Mouse (Mus musculus): ENCODE results near the gene Sf3b6. TPM values are rescaled to one million over a fixed set of nuclear protein-coding genes. Genes with fewer than 3 reads are reported as not detected.

Gene Sf3b6
- 140 TPM for total RNA-seq (2023)

DNA sequence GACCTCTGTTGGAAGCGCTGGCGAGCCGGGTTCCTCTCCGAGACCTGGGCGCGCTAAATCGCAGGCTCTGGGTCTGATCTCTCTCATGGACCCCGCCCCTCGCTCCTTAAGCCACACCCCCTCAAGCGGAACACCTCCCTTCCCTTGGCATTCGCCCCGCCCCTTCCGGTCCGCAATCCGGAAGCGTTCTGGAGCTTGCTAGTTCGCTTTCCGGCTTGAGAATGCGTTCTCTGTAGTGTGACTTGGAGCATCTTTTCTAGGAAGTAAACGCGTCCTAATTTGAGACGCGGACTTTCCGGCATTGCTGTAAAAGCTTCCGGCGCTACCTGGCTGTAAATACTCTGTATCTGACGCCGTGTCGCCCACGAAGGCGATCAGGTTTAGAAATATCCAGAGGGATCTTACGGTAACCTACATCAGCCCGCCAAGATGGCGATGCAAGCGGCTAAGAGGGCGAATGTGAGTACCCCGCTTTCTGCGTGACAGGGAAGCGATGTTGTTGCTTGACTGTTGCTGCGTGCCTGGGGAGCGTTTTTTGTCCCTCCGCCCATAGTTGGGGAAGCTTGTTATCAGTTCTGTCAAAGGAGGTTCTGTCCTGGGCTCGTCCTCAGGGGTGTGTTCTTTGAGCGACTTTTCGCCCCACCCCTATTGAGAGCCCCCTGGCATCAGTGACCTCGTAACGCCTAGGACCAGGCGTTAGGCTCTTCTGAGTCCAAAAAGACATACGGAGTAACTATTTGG is at the start of gene Sf3b6:
Sf3b6 (plus strand) TSS at position 184 of the 741 bp plus-strand sequence.

DNA sequence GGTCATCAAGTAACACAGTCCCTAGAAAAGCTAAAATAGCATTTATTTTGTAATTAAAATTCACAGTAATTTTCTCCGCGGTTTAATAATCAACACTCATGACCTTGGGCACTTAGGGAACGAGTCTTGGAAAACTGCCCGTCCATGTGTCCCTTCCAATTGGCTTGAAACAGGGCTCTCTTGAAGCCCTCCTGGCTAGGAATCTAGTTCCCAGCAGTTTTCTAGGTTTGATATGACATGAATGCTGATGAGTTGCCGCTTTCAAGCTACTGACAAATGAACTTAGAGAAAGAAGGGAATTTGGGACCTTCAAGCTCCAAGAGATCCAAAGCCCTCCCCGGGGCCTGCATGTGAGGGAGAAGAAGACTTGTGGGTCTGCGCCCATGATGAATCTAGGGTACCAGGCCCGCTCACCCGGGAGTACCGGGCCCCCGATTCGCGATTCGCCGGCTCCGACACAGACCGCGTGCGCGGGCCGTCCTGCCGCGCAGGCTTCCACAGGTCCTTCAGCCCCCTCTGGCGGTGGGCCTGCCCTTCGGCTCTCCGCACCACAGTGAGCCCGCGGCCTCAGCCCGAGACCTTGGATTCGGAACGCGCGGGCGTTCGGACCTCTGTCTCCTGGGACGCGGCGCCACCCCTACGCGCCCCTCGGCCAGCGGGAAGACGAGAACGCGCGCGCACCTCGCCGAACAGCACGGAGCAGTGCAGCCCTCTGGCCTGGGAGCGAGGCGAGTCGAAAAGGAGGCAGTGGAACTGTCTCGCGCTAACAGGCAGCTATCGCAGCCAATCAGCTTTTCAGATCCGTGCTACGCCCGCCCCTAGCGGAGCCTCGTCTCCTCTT is 48.6 kb upstream of the Sf3b6 start, which contains the start of the genes Pfn4 and Fam228b:
Pfn4 (plus strand) TSS at position 531 of the 841 bp plus-strand sequence.
Fam228b (minus strand) TSS at position 776 of the 841 bp plus-strand sequence.

DNA sequence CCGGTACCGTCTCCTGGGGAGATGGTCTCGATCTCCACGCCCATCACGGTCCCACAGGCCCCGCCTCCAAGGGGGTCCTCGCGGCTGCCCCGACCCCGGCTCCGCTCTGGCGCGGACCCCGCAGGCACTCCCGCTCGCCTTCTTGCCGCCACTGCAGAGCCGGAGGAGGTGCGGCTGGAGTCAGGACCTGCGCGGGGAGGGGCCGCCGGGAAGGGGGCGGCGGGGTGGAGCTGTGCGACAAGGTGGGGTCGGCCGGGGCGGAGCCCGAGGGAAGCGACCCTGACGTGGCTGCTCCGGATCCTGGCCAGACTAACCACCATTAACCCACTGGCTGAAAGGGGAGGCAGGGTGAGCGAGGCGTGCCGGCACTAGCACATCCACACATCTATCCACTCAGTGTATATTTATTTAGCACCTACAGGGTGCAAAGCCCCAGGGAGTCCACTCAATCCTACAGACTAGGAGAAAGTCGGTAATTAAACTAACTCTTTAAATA is 24.1 kb downstream of the Sf3b6 start, which contains the start of gene Fkbp1b:
Fkbp1b (minus strand) TSS at position 200 of the 496 bp plus-strand sequence.

DNA sequence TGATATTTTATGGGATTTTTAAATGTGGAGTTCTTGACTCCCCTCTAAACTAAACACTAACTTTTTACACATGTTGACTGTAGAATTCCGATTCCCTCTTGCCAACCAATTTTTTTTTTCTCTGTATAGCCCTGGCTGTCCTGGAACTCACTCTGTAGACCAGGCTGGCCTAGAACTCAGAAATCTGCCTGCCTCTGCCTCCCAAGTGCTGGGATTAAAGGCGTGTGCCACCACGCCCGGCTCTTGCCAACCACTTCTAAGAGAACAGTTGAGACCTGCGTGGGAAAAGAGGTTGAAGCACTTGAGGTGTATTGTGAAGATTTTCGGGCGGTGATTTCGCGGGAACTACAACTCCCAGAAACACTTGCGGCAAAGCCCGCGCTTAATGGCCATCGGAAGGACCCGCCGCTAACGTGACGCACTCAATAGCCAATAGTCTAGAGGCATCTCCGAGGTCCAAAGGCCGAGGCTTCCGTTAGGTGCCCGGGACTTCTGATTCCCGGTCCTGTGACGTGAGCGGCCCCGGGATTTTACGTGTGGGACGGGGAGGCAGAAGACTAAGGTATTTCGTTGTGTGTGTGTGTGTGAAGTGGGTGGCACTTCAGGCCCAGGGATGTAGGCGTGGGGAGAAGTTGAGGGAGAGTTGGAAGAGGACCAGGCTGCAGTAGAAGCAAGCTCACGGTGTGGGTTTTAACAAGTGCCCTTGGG is 25.7 kb downstream of the Sf3b6 start, which contains the start of gene Wdcp:
Wdcp (plus strand) TSS at position 414 of the 708 bp plus-strand sequence.

DNA sequence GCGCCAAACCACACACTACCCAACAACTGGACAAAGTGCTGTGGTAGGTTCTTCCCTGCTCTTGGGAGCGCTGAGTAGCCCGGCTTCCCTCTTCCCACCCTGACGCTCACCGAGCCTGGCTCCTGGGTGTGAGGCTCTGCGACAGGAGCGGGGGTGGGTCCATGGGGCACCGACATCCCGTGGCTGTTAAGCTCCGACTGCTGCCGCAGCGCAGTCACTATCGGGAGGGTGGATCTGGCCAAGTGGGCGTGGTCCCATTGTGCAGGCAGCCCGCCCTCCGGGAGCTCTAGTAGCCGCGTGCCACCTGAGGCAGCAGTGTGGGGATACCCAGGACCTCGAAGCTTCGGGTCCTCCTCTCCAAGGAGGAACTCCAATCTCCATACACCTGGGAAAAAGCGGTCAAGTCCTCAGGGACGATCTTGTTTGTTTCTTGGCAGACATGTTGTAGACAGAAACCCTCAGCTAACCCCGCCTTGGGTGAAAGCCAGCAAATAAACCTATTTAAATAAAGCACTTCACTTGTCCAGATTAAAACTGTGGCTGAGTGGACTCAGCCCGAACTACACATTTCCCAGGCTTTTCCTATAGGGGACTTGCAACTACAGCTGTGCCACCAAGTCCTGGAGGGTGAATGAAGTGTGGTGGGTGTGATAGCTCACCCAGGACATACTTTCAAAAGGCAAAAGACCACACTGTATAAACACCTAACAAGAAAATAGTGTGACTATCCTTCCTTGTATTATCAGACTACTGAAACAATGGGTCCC is 57.0 kb downstream of the Sf3b6 start, which contains the start of gene Mfsd2b:
Mfsd2b (minus strand) TSS at position 199 of the 767 bp plus-strand sequence.

Other genes with a start within 250 kb of the Sf3b6 start
- gene Itsn2, start 224.9 kb upstream of the Sf3b6 start, total RNA-seq (2023): 187 TPM
- not detected for gene Gm3625, start 224.6 kb upstream of the Sf3b6 start, total RNA-seq (2023)
- 0.52 TPM for gene Fam228a, start 79.1 kb upstream of the Sf3b6 start, total RNA-seq (2023)
- 1.8 TPM for gene Pfn4, start 48.5 kb upstream of the Sf3b6 start, total RNA-seq (2023)
- gene Fam228b, start 48.3 kb upstream of the Sf3b6 start, total RNA-seq (2023): 2.8 TPM
- gene Fkbp1b, start 24.0 kb downstream of the Sf3b6 start, total RNA-seq (2023): not detected
- 17.1 TPM for gene Wdcp, start 25.8 kb downstream of the Sf3b6 start, total RNA-seq (2023)
- gene Mfsd2b, start 56.8 kb downstream of the Sf3b6 start, total RNA-seq (2023): 3.1 TPM
- gene Ubxn2a, start 90.2 kb downstream of the Sf3b6 start, total RNA-seq (2023): 23.9 TPM
- 64.6 TPM for gene Atad2b, start 99.8 kb downstream of the Sf3b6 start, total RNA-seq (2023)